Mouse (Mus musculus) G1E (cell line): ENCODE measurements around the gene Desi1.

Experiments used
- CTCF ChIP-seq: IDR thresholded peaks from 2 replicates; pipeline ENCODE4 v1.5.1; 2012; ENCODE audit warnings: low read depth, low read length, inconsistent platforms, mixed read lengths
- POLR2AphosphoS5 ChIP-seq: IDR thresholded peaks from 2 replicates; pipeline ENCODE4 v1.6.1; 2012; ENCODE audit warnings: low read depth, low read length, inconsistent platforms; ENCODE audit not compliant: insufficient replicate concordance

DNA sequence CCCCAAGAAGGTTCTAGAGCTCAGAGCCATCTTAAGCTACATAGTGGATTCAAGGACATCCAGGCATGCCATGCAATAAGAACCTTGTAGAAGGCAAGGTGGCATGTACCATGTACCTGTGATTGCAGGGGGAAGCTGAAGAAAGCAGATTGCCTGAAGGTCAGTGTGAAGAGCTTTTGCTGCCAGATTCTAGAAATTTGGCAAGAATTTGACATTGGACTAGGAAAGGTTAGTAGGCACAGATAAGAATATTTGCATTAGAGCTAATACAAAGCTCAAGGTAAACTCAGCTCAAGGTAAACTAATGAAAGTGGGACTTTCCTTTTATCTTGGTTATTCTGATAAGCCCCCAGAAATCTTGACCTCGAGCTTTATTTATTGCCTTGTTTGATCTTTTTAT, 69.4 kb downstream of the Desi1 start:
- TF ChIP-seq CTCF = no peak
- TF ChIP-seq POLR2AphosphoS5 = no peak
